Mouse (Mus musculus) intestine, embryonic 14.5 days (tissue): Measurements from ENCODE around the gene Rps6kb2. TPM values are rescaled to one million over a fixed set of nuclear protein-coding genes. Genes with fewer than 3 reads are reported as not detected.

Experiments
- ATAC-seq: fragments of 200-750 bp; cut with Nextera tagmentation; replicated peaks from 2 replicates; pipeline ENCODE4 v1.8.0; 2017; ENCODE audit warnings: low read depth, moderate number of reproducible peaks, moderate TSS enrichment, moderate library complexity; ENCODE audit not compliant: low FRiP score, low TSS enrichment
- DNase-seq: peaks from one replicate; pipeline ENCODE4 v3.0.0-alpha.2; 2018; ENCODE audit warnings: low spot score
- H3K27ac ChIP-seq: fragments of 300-500 bp; sonication (generic); 2 replicates; pipeline ENCODE4 v1.5.1; 2014; ENCODE audit warnings: low read depth, mild to moderate bottlenecking, control low read depth
- H3K27me3 ChIP-seq: fragments of 300-500 bp; sonication (generic); replicated peaks from 2 replicates; pipeline ENCODE4 v1.6.1; 2014; ENCODE audit warnings: low read length, control low read depth; ENCODE audit not compliant: control insufficient read depth, insufficient read depth
- H3K36me3 ChIP-seq: fragments of 300-500 bp; sonication (generic); 2 replicates; pipeline ENCODE4 v1.6.1; 2014; ENCODE audit warnings: low read length, control low read depth; ENCODE audit not compliant: control insufficient read depth, insufficient read depth
- H3K4me1 ChIP-seq: fragments of 300-500 bp; sonication (generic); replicated peaks from 2 replicates; pipeline ENCODE4 v1.6.1; 2014; ENCODE audit warnings: low read length, control low read depth, mixed read lengths; ENCODE audit not compliant: control insufficient read depth, insufficient read depth
- H3K4me2 ChIP-seq: fragments of 300-500 bp; sonication (generic); 2 replicates; pipeline ENCODE4 v1.6.1; 2014; ENCODE audit warnings: low read length
- H3K4me3 ChIP-seq: fragments of 300-500 bp; sonication (generic); 2 replicates; pipeline ENCODE4 v1.5.1; 2014; ENCODE audit warnings: low read depth, low read length, control low read depth, mixed read lengths
- H3K9ac ChIP-seq: fragments of 300-500 bp; sonication (generic); 2 replicates; pipeline ENCODE4 v1.6.1; 2014; ENCODE audit warnings: mild to moderate bottlenecking, low read length
- H3K9me3 ChIP-seq: fragments of 300-500 bp; sonication (generic); 2 replicates; pipeline ENCODE4 v1.6.1; 2016; ENCODE audit warnings: low read length, control low read depth; ENCODE audit not compliant: control insufficient read depth
- WGBS: fragments of 180-500 bp; shearing (Covaris S2); extraction: QIAGEN DNeasy Blood & Tissue Kit; methylation state at CpG from one replicate; pipeline ENCODE4 v1.1.7; 2014; 5-methylcytosine and 5-hydroxymethylcytosine counted together
- polyA plus RNA-seq: library from polyadenylated mRNA; unstranded; fragments of >200 nt; fragmentation: Nextera tagmentation; extraction: Ambion mirVana; gene quantifications from 2 replicates; pipeline ENCODE4 v1.2.1, GENCODE M21; 2014

Gene Rps6kb2
- polyA plus RNA-seq, 1 experiment from 2014 or later, result 37.4 TPM

GRCm38 (mm10) chr19:4201291-4201909 lies 38.2 kb upstream of the Rps6kb2 start, which contains the start of gene Rad9a:
Gene Rad9a (minus strand): TSS chr19:4201662.
- ATAC-seq, result peak; percentile 87

DNA sequence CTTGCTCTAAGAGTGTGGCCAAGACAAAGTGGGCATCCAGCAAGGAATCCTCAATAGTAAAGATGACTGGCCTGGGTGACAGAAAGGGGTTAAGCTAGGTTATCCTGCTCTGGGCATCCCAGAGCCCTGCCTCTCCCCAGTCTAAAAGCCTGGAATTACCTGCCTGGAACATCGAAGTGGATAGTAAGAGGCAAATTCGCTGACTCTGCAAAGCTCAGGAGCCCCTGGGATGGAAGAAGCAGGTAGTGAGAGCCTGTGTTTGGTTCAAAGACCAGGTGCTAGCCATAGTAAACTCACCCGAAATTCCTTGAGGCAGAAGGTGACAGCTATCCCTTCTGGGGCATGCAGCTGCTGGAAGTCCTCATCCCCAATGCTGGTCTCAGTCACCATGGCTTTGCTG lies 34.0 kb upstream of the Rps6kb2 start:
- 74% methylated on average over 3 of the region's 3 CpGs for WGBS
- Histone ChIP-seq H3K9ac (no peak overlapping the region), H3K36me3 (peaks cover 66% of the 10 kb centered on the region), H3K27me3 (no peaks in the 10 kb centered on the region), H3K4me1 (peaks cover 32% of the 10 kb centered on the region), H3K4me2 (no peak overlapping the region), H3K4me3 (no peak overlapping the region), H3K9me3 (no peaks in the 10 kb centered on the region), H3K27ac (no peak overlapping the region)
- DNase-seq (no peak), ATAC-seq (no peak)

More at GRCm38 (mm10) chr19:4201291-4201909, 38.2 kb upstream of the Rps6kb2 start, which contains the start of gene Rad9a:
- H3K9me3 ChIP-seq, result no peaks in the 10 kb centered on the region
- peaks cover 31% of the 10 kb centered on the region for H3K36me3 ChIP-seq
- peak within 1 kb of the TSS; percentile 67 for H3K4me3 ChIP-seq
- peak; percentile 94 for DNase-seq
- H3K4me1 ChIP-seq, result peaks cover 21% of the 10 kb centered on the region
- H3K27me3 ChIP-seq, result no peaks in the 10 kb centered on the region
- peak within 1 kb of the TSS; percentile 99 for H3K4me2 ChIP-seq
- peak within 1 kb of the TSS; percentile 62 for H3K9ac ChIP-seq
- H3K27ac ChIP-seq, result peak within 1 kb of the TSS; percentile 39; the same call in 1 of the 2 replicates
- under 1% methylated on average over 34 of the region's 34 CpGs for WGBS

GRCm38 (mm10) chr19:4196548-4196947 lies 33.4 kb upstream of the Rps6kb2 start:
- H3K27me3 ChIP-seq, result no peaks in the 10 kb centered on the region
- H3K9ac ChIP-seq, result no peak overlapping the region
- H3K9me3 ChIP-seq, result no peaks in the 10 kb centered on the region
- H3K4me2 ChIP-seq, result no peak overlapping the region
- 18% methylated on average over 5 of the region's 5 CpGs for WGBS
- no peak overlapping the region for H3K4me3 ChIP-seq
- peaks cover 29% of the 10 kb centered on the region for H3K4me1 ChIP-seq
- DNase-seq (no peak), ATAC-seq (no peak)
- H3K27ac ChIP-seq, result no peak overlapping the region
- peaks cover 66% of the 10 kb centered on the region for H3K36me3 ChIP-seq

DNA sequence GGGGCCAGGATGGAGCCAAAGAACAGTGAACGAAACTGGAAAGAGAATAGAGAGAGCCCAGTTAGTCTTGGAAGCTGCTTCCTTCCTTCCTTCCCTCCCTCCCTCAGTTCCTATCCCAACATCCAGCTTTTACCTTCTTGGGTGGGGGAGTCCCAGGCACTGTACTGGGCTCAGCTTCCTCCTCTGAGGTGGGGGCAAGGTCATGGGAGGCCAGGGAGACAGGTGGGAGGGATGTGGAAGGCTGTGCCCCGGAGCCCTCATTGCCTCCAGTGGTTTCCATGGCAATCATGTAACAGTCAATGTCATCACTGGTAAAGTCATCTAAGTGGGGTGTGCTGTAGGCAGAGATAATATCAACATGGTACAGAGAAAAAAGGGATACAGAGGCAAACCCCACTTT lies 32.9 kb upstream of the Rps6kb2 start:
- ATAC-seq, result no peak
- H3K27ac ChIP-seq, result no peak overlapping the region

DNA sequence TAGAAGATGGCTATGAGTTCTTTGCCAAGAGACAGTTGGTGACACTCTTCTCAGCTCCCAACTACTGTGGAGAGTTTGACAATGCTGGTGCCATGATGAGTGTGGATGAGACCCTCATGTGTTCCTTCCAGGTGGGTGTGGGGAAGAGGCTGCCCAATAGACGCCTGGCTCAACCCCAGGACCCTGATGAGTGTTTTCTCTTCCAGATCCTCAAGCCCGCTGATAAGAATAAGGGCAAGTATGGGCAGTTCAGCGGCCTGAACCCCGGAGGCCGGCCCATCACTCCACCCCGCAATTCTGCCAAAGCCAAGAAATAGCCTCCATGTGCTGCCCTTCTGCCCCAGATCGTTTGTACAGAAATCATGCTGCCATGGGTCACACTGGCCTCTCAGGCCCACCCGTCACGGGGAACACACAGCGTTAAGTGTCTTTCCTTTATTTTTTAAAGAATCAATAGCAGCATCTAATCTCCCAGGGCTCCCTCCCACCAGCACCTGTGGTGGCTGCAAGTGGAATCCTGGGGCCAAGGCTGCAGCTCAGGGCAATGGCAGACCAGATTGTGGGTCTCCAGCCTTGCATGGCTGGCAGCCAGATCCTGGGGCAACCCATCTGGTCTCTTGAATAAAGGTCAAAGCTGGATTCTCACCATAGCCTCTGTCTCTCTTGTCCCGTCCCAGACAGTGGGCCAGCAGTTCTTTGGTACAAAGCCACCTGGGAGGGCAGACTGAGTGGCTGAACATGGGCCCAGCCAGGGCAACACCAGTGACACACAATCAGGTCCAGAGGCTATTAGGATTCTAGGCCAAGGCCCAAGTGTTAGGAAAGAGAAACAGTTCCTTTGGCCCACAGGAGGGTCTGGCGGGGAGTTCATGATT lies 31.9 kb upstream of the Rps6kb2 start:
- no peak overlapping the region for H3K9ac ChIP-seq
- H3K9me3 ChIP-seq, result no peaks in the 10 kb centered on the region
- no peak overlapping the region for H3K4me3 ChIP-seq
- peaks cover 24% of the 10 kb centered on the region for H3K4me1 ChIP-seq
- no peaks in the 10 kb centered on the region for H3K27me3 ChIP-seq
- H3K4me2 ChIP-seq, result no peak overlapping the region
- WGBS, result 80% methylated on average over 12 of the region's 12 CpGs
- DNase-seq, result no peak
- H3K36me3 ChIP-seq, result peaks cover 62% of the 10 kb centered on the region
- ATAC-seq, result no peak
- H3K27ac ChIP-seq, result no peak overlapping the region

More for the DNA sequence above, 32.9 kb upstream of the Rps6kb2 start:
- no peaks in the 10 kb centered on the region for H3K9me3 ChIP-seq
- WGBS, result 50% methylated on average over 2 of the region's 2 CpGs
- H3K27me3 ChIP-seq, result no peaks in the 10 kb centered on the region
- H3K4me2 ChIP-seq, result no peak overlapping the region
- no peak overlapping the region for H3K9ac ChIP-seq
- peaks cover 66% of the 10 kb centered on the region for H3K36me3 ChIP-seq
- DNase-seq, result no peak
- no peak overlapping the region for H3K4me3 ChIP-seq
- peaks cover 30% of the 10 kb centered on the region for H3K4me1 ChIP-seq

- Histone ChIP-seq H3K4me1 (peaks cover 23% of the 10 kb centered on the region), H3K9ac (no peak overlapping the region), H3K27ac (no peak overlapping the region), H3K9me3 (no peaks in the 10 kb centered on the region), H3K4me2 (no peak overlapping the region), H3K36me3 (peaks cover 54% of the 10 kb centered on the region), H3K4me3 (no peak overlapping the region), H3K27me3 (no peaks in the 10 kb centered on the region)
- DNase-seq (no peak), ATAC-seq (no peak)
- WGBS, result 85% methylated on average over 8 of the region's 8 CpGs
Measured at GRCm38 (mm10) chr19:4194021-4194724, 31.0 kb upstream of the Rps6kb2 start.

DNA sequence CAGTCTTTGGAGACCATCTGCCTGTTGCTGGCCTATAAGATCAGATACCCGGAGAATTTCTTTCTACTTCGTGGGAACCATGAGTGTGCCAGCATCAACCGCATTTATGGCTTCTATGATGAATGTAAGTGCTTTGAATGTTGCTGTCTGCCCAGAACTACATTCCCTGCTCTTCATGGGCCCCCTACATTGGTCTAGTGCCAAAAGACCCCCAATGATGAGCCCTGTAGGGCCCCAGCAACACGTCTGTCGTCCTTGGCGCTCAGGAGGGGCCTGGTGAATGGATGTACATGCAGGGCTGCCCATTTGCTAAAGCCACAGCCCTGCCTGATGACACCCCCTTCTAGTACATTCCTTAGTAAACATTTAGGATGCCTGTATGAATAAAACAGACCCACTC lies 30.0 kb upstream of the Rps6kb2 start:
- Histone ChIP-seq H3K27me3 (no peaks in the 10 kb centered on the region), H3K4me3 (peak overlapping the region; percentile 75), H3K4me2 (peak overlapping the region; percentile 96), H3K9ac (peak overlapping the region; percentile 94), H3K9me3 (no peaks in the 10 kb centered on the region), H3K27ac (peak overlapping the region; percentile 89; the same call in 1 of the 2 replicates), H3K36me3 (peaks cover 47% of the 10 kb centered on the region), H3K4me1 (peaks cover 23% of the 10 kb centered on the region)
- DNase-seq (no peak), ATAC-seq (no peak)
- WGBS, result 44% methylated on average over 6 of the region's 6 CpGs

DNA sequence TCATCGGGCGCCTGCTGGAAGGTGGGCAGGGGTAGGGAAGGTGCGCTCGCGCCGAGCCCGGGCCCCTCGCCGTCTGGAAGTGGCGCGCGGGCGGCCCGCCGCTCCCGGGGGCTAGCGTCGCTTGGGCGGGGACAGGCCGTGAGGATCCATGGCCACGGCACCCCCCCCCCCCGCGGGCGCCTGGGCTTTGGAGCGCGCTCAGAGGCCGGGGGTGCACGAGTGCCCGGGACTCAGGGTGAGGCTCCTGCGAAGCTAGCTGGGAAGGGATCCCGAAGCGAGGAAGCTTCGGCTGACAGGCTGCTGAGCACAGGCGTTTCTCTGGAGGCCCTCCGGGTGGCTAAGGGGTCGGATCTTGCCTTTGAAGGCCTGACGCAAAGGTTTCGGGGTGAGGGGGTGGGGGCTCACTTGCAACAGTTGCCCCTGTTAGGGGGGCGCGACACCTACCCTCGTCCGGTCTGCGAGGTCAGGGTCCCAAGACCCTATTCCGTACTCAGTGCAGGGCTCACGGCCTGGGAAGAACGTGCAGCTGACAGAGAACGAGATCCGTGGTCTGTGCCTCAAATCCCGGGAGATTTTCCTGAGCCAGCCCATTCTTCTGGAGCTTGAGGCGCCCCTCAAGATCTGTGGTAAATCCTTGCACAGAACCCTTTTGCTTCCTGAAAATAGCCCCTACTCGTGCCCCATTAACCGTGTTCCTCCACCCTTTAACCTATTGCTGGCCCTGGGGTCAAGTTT lies 29.3 kb upstream of the Rps6kb2 start:
- Histone ChIP-seq H3K9me3 (no peaks in the 10 kb centered on the region), H3K4me1 (peaks cover 23% of the 10 kb centered on the region), H3K27ac (peak overlapping the region; percentile 89), H3K36me3 (peaks cover 44% of the 10 kb centered on the region), H3K4me2 (peak overlapping the region; percentile 96), H3K4me3 (peak overlapping the region; percentile 75), H3K9ac (peak overlapping the region; percentile 94), H3K27me3 (no peaks in the 10 kb centered on the region)
- peak; percentile 2 for ATAC-seq
- no peak for DNase-seq
- under 1% methylated on average over 51 of the region's 52 CpGs for WGBS
